In genomic region chr10:20507069-20507468, GRCm38 (mm10) we compare ENCODE assay signal across 20 mouse cellular contexts.
DNase-seq lines count a peak whose midpoint lies in the region; ATAC-seq and TF ChIP-seq lines count a peak whose summit lies in the region.
"Had no signal": no experiment of that assay in that cellular context is flagged by ENCODE, and none has a peak within 500 bp of the region (broad histone marks: within the 10 kb centered on the region; RNA-seq: fewer than 3 reads in every experiment).

No protein-coding gene starts in this region.

- no peak for ATAC-seq in heart, embryonic 13.5 days (ENCODE audit: extremely low read depth, insufficient number of reproducible peaks, low FRiP score, low TSS enrichment)
- ATAC-seq in heart, embryonic 12.5 days (ENCODE audit: insufficient number of reproducible peaks, low FRiP score) = no peak
- ATAC-seq in granulocyte monocyte progenitor cell, adult 5-6 weeks (replicated peaks; ENCODE audit: poor library complexity, severe bottlenecking) = peak; percentile 65
- peak; percentile 47; the same call in 1 of the 2 replicates for ATAC-seq in monocyte, adult 5-6 weeks (replicated peaks; ENCODE audit: insufficient number of reproducible peaks, low FRiP score, low TSS enrichment, poor library complexity, severe bottlenecking)
- no peak for ATAC-seq in lung, postnatal 0 days
- ATAC-seq: forebrain, embryonic 15.5 days had no signal

- peaks cover 36% of the 10 kb centered on the region for H3K4me1 ChIP-seq in heart, embryonic 13.5 days
- peaks cover 30% of the 10 kb centered on the region for H3K4me1 ChIP-seq in heart, embryonic 12.5 days (replicated peaks)
- H3K4me1 ChIP-seq in brown adipose tissue, adult 24 weeks (ENCODE audit: control insufficient read depth, insufficient read depth, insufficient read length, low read length) = peaks cover 7% of the 10 kb centered on the region; the same call in 1 of the 2 replicates
- no peaks in the 10 kb centered on the region for H3K4me1 ChIP-seq in lung, postnatal 0 days (ENCODE audit: insufficient read depth, low read depth, low read length)
- H3K4me1 ChIP-seq: forebrain, embryonic 15.5 days; hindbrain, embryonic 15.5 days had no signal

- DNase-seq in left cerebral cortex, postnatal 14 days (ENCODE audit: low spot score in 2 of 2) = no peak
- DNase-seq in lung, postnatal 0 days (ENCODE audit: low spot score) = no peak
- DNase-seq: cerebellum, postnatal 25 days; heart, postnatal 10 days; kidney, adult 11 months; midbrain, embryonic 14.5 days; right cerebral cortex, postnatal 25 days; thymus, postnatal 14 days had no signal

- H3K36me3 ChIP-seq in heart, embryonic 13.5 days = no peaks in the 10 kb centered on the region
- no peaks in the 10 kb centered on the region for H3K36me3 ChIP-seq in heart, embryonic 12.5 days
- no peaks in the 10 kb centered on the region for H3K36me3 ChIP-seq in lung, postnatal 0 days (ENCODE audit: insufficient read depth, low read length)
- H3K36me3 ChIP-seq: forebrain, embryonic 15.5 days; hindbrain, embryonic 15.5 days; lung, embryonic 15.5 days had no signal

- 81% methylated on average over 2 of the region's 2 CpGs for WGBS in heart, embryonic 13.5 days
- 78% methylated on average over 2 of the region's 2 CpGs for WGBS in heart, embryonic 12.5 days
- 74% methylated on average over 2 of the region's 2 CpGs for WGBS in lung, postnatal 0 days

- no peak overlapping the region for H3K4me2 ChIP-seq in heart, embryonic 13.5 days
- H3K4me2 ChIP-seq in heart, embryonic 12.5 days = no peak overlapping the region
- H3K4me2 ChIP-seq in lung, postnatal 0 days (replicated peaks; ENCODE audit: low read depth, low read length) = no peak overlapping the region
- H3K4me2 ChIP-seq: forebrain, embryonic 15.5 days; hindbrain, embryonic 15.5 days; lung, embryonic 15.5 days had no signal

- H3K9me3 ChIP-seq in heart, embryonic 13.5 days = no peaks in the 10 kb centered on the region
- H3K9me3 ChIP-seq in heart, embryonic 12.5 days (replicated peaks) = no peaks in the 10 kb centered on the region
- no peaks in the 10 kb centered on the region for H3K9me3 ChIP-seq in lung, postnatal 0 days (ENCODE audit: low read length)
- H3K9me3 ChIP-seq: forebrain, embryonic 15.5 days; hindbrain, embryonic 15.5 days; lung, embryonic 15.5 days; megakaryocyte, embryonic 14.5 days had no signal

- H3K27ac ChIP-seq in heart, embryonic 13.5 days (replicated peaks) = peak overlapping the region; percentile 17; the same call in 1 of the 2 replicates
- no peak overlapping the region for H3K27ac ChIP-seq in heart, embryonic 12.5 days (ENCODE audit: poor library complexity, severe bottlenecking)
- H3K27ac ChIP-seq in brown adipose tissue, adult 24 weeks (replicated peaks; ENCODE audit: low read depth, low read length) = peak overlapping the region; percentile 29
- H3K27ac ChIP-seq in lung, postnatal 0 days (ENCODE audit: low read length) = no peak overlapping the region
- H3K27ac ChIP-seq: forebrain, embryonic 15.5 days; hindbrain, embryonic 15.5 days; liver, embryonic 14.5 days; lung, embryonic 15.5 days; stomach, postnatal 0 days had no signal

- intact Hi-C loops in left cerebral cortex, postnatal 14 days (cut with DNase I) = no loop called here

- H3K27me3 ChIP-seq in heart, embryonic 13.5 days (replicated peaks) = no peaks in the 10 kb centered on the region
- no peaks in the 10 kb centered on the region for H3K27me3 ChIP-seq in heart, embryonic 12.5 days (replicated peaks)
- H3K27me3 ChIP-seq in lung, postnatal 0 days (replicated peaks; ENCODE audit: insufficient read depth, low read length) = no peaks in the 10 kb centered on the region
- H3K27me3 ChIP-seq: forebrain, embryonic 15.5 days; hindbrain, embryonic 15.5 days; lung, embryonic 15.5 days had no signal

- H3K4me3 ChIP-seq in heart, embryonic 13.5 days = no peak overlapping the region
- no peak overlapping the region for H3K4me3 ChIP-seq in heart, embryonic 12.5 days
- no peak overlapping the region for H3K4me3 ChIP-seq in brown adipose tissue, adult 24 weeks (ENCODE audit: insufficient read depth, low read depth, low read length)
- H3K4me3 ChIP-seq in lung, postnatal 0 days (ENCODE audit: low read depth, low read length) = no peak overlapping the region
- H3K4me3 ChIP-seq: forebrain, embryonic 15.5 days; hindbrain, embryonic 15.5 days; lung, embryonic 15.5 days; megakaryocyte, embryonic 14.5 days; myocyte had no signal

- no peak for TF ChIP-seq EP300 in lung, postnatal 0 days (IDR thresholded peaks at IDR 0.05)

- TF ChIP-seq CTCF in lung, postnatal 0 days (IDR thresholded peaks at IDR 0.05) = no peak

- H3K9ac ChIP-seq in heart, embryonic 13.5 days = no peak overlapping the region
- H3K9ac ChIP-seq in heart, embryonic 12.5 days = no peak overlapping the region
- H3K9ac ChIP-seq in lung, postnatal 0 days (replicated peaks; ENCODE audit: low read depth) = no peak overlapping the region
- H3K9ac ChIP-seq: forebrain, embryonic 15.5 days; hindbrain, embryonic 15.5 days; liver, embryonic 14.5 days; lung, embryonic 15.5 days had no signal

Comparison
In these comparisons a context has a peak if more than half of its experiments do, and no peak if none do; other contexts are left out.
1. H3K27ac ChIP-seq: peak in heart, embryonic 13.5 days (single experiment) and brown adipose tissue, adult 24 weeks (single experiment); none in heart, embryonic 12.5 days (single experiment) and lung, postnatal 0 days (single experiment).
2. ATAC-seq: peak in granulocyte monocyte progenitor cell, adult 5-6 weeks (single experiment) and monocyte, adult 5-6 weeks (single experiment); none in heart, embryonic 13.5 days (single experiment), heart, embryonic 12.5 days (single experiment) and lung, postnatal 0 days (single experiment).